Mouse (Mus musculus): Measurements from ENCODE around the gene Olfr266.

DNA sequence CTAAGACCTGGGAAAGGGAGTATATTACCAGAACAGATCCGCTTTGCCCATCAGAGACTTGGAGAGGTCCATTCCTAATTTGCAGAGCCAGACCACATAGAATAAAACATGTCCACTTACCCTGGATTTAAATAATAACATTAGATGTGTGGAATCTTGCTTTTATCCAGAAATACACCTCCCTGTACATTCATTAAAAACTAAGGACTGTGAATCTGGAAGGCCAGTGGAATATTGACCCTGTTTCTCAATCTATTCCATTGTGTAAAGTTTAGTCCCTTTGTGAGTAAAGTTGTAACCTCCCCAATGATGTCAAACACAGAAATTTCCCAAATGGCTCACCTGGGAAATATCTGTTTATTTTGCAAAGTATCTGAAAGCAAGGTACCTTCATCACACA lies at the start of gene Olfr266:
- no peak for TF ChIP-seq CTCF (IDR thresholded peaks at IDR 0.05; ENCODE audit: borderline replicate concordance, insufficient read depth, low read length)
- no peak for TF ChIP-seq POLR2A (IDR thresholded peaks at IDR 0.05; ENCODE audit: low read depth, low read length)

All from embryonic fibroblast, embryonic 13.5 days (primary cell).